Mouse (Mus musculus) olfactory bulb, adult 2 months (tissue): ENCODE results near the gene 1520401A03Rik.

Experiments used
- CTCF ChIP-seq: fragments of 200-500 bp; IDR thresholded peaks from 2 replicates; pipeline ENCODE4 v1.5.1; 2012; ENCODE audit warnings: low read depth, mild to moderate bottlenecking, low read length, moderate library complexity; ENCODE audit not compliant: insufficient read depth
- POLR2A ChIP-seq: fragments of 200-500 bp; IDR thresholded peaks from 2 replicates; pipeline ENCODE4 v1.6.1; 2012; ENCODE audit warnings: mild to moderate bottlenecking, low read depth, low read length, moderate library complexity; ENCODE audit not compliant: insufficient read depth

DNA sequence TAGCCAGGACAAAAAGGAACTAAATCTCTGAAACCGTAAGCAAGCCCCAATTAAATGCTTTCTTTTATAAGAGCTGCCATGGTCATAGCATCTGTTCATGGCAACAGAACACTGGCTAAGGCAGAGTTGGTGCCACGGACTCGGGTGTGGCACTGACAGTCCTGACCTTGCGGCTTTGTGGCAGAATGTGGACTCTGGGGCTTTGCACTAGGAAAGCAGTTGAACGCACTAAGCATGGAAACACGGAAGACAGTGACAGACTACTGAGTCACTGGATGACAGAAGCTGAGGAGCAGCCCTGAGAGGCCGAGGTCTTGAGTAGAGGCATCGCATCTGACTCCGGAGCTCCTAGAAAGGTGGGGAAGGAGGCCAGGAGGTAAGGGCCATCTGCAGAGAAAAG, 35.0 kb upstream of the 1520401A03Rik start:
- TF ChIP-seq CTCF, result no peak
- no peak for TF ChIP-seq POLR2A
